Comparison of ENCODE assay signal across 9 mouse cellular contexts in the genomic region with DNA sequence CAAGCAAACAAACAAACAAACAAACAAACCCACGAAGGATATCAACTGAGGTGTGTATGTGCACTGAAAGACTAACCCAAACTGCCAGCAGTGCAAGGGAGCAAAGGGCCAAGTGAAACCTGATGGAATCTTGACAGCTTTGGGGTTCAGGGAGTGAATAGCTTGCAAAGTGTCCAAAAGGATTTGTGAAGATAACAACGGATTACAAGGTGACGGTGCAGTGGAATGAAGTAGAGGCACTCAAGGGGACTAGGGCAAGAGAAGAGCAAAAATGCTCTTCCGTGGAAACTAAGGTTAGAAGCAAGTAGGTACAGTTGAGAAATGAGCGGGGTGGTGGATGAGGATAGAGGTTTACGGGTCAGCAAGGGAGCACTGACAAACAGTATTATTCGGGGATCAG. TPM values are rescaled to one million over a fixed set of nuclear protein-coding genes. Genes with fewer than 3 reads are reported as not detected.
A peak's percentile ranks its signal among the peaks of the same experiment; 100 is the strongest.
DNase-seq lines count a peak whose midpoint lies in the region; ATAC-seq and TF ChIP-seq lines count a peak whose summit lies in the region.
"Had no signal": no experiment of that assay in that cellular context is flagged by ENCODE, and none has a peak within 500 bp of the region (broad histone marks: within the 10 kb centered on the region; RNA-seq: fewer than 3 reads in every experiment).

No protein-coding gene starts in this region.

- H3K4me3 ChIP-seq in cerebellum, adult 2 months (replicated peaks; ENCODE audit: insufficient read depth, low read depth, low read length): peak overlapping the region; percentile 99
- H3K4me3 ChIP-seq in hindbrain, embryonic 11.5 days (ENCODE audit: low read depth, low read length): peak overlapping the region; percentile 95

- no peaks in the 10 kb centered on the region for H3K36me3 ChIP-seq in hindbrain, embryonic 11.5 days (ENCODE audit: control insufficient read depth, insufficient read depth, low read length)

- TF ChIP-seq POLR2A in cerebellum, adult 2 months (IDR thresholded peaks at IDR 0.05; ENCODE audit: borderline replicate concordance, insufficient read depth, low read length): no peak

- peak overlapping the region; percentile 96 for H3K9ac ChIP-seq in hindbrain, embryonic 11.5 days (ENCODE audit: low read depth, low read length)

- under 1% methylated on average over 7 of the region's 7 CpGs for WGBS in cerebellum, adult 2 months
- 2% methylated on average over 7 of the region's 7 CpGs for WGBS in hindbrain, embryonic 11.5 days

- no peak for ATAC-seq in hindbrain, embryonic 11.5 days (ENCODE audit: low FRiP score)
- ATAC-seq in megakaryocyte-erythroid progenitor cell, adult 5-6 weeks (replicated peaks; ENCODE audit: low FRiP score, low TSS enrichment, poor library complexity, severe bottlenecking): peak; percentile 29; the same call in 1 of the 2 replicates

- peak; percentile 12 to 28 for DNase-seq in cerebellum, adult 2 months
- DNase-seq in cerebellum, adult 9-10 months: no peak
- peak; percentile 5 for DNase-seq in thymus, postnatal 0 days (ENCODE audit: low spot score)
- no peak for DNase-seq in thymus, adult 18-20 months
- peak; percentile 22 for DNase-seq in hindbrain, embryonic 11.5 days (ENCODE audit: low spot score)
- DNase-seq in urinary bladder, postnatal 10 days (ENCODE audit: low spot score): no peak
- no peak for DNase-seq in right cerebral cortex, postnatal 36 days (ENCODE audit: low spot score in 2 of 2)

- peak overlapping the region; percentile 61 for H3K4me2 ChIP-seq in hindbrain, embryonic 11.5 days (replicated peaks; ENCODE audit: low read depth, low read length)

- peak overlapping the region; percentile 59; the same call in 1 of the 2 replicates for H3K27ac ChIP-seq in cerebellum, adult 2 months (ENCODE audit: insufficient read depth, low read length)
- H3K27ac ChIP-seq in hindbrain, embryonic 11.5 days (ENCODE audit: low read depth, low read length): no peak overlapping the region

- H3K4me1 ChIP-seq in cerebellum, adult 2 months (ENCODE audit: control insufficient read depth, insufficient read depth, low read length): no peaks in the 10 kb centered on the region; the same call in 1 of the 2 replicates
- H3K4me1 ChIP-seq in hindbrain, embryonic 11.5 days (replicated peaks; ENCODE audit: control insufficient read depth, insufficient read depth, low read length): peaks cover 8% of the 10 kb centered on the region; the same call in 1 of the 2 replicates

- no peaks in the 10 kb centered on the region for H3K9me3 ChIP-seq in hindbrain, embryonic 11.5 days (ENCODE audit: control insufficient read depth, low read length)

- no peaks in the 10 kb centered on the region for H3K27me3 ChIP-seq in cerebellum, adult 2 months (ENCODE audit: control insufficient read depth, insufficient read depth, low read length)
- no peaks in the 10 kb centered on the region for H3K27me3 ChIP-seq in hindbrain, embryonic 11.5 days (ENCODE audit: control insufficient read depth, insufficient read depth, low read length)
- H3K27me3 ChIP-seq: Patski had no signal

- TF ChIP-seq CTCF in cerebellum, adult 2 months (IDR thresholded peaks at IDR 0.05; ENCODE audit: borderline replicate concordance, insufficient read depth, low read depth, low read length): no peak

RNA-seq across cellular contexts. Expression of a gene that starts 1.2 kb away (rescaled TPM):
- 33.8 and 35.9 TPM in 2 replicates for polyA plus RNA-seq in cerebellum, adult 2 months (2012; rRNA removed)
- polyA plus RNA-seq in thymus, postnatal 0 days (2015; fragmentation: Nextera tagmentation; extraction: Ambion mirVana): 5.3 and 7.1 TPM in 2 replicates
- 22.6 and 23.7 TPM in 2 replicates for polyA plus RNA-seq in hindbrain, embryonic 11.5 days (2014; fragmentation: Nextera tagmentation; extraction: Ambion mirVana)
- total RNA-seq in megakaryocyte-erythroid progenitor cell, adult 5-6 weeks (2014; fragmentation: Nextera tagmentation): 29.7 and 30.3 TPM in 2 replicates
- total RNA-seq in megakaryocyte-erythroid progenitor cell, adult 5-6 weeks (2017): 11.6 and 24.4 TPM in 2 replicates

Comparison
In these comparisons a context has a peak if more than half of its experiments do, and no peak if none do; other contexts are left out.
1. DNase-seq: peak in cerebellum, adult 2 months (2 of 2), thymus, postnatal 0 days (single experiment) and hindbrain, embryonic 11.5 days (single experiment); none in cerebellum, adult 9-10 months (single experiment), thymus, adult 18-20 months (0 of 2), urinary bladder, postnatal 10 days (single experiment) and right cerebral cortex, postnatal 36 days (0 of 2).